ENCODE assay signal across 9 mouse cellular contexts in genomic region chr2:102201198-102201948, GRCm38 (mm10). TPM values are rescaled to one million over a fixed set of nuclear protein-coding genes. Genes with fewer than 3 reads are reported as not detected.
A peak's percentile ranks its signal among the peaks of the same experiment; 100 is the strongest.
DNase-seq lines count a peak whose midpoint lies in the region; ATAC-seq lines count a peak whose summit lies in the region.
"Had no signal": no experiment of that assay in that cellular context is flagged by ENCODE, and none has a peak within 500 bp of the region (broad histone marks: within the 10 kb centered on the region; RNA-seq: fewer than 3 reads in every experiment).

No protein-coding gene starts in this region.

- ATAC-seq in erythroblast, adult 5-6 weeks (replicated peaks; ENCODE audit: low FRiP score, poor library complexity, severe bottlenecking): no peak

- DNase-seq in layer of hippocampus, adult 11-12 months (ENCODE audit: low spot score): peak; percentile 35
- no peak for DNase-seq in layer of hippocampus, postnatal 14 days (ENCODE audit: low spot score in 2 of 2)
- DNase-seq in adrenal gland, postnatal 25 days: peak; percentile 65
- peak; percentile 25 to 48 for DNase-seq in gastrocnemius, adult 8-10 months (ENCODE audit: low spot score in 2 of 2)
- DNase-seq in lung, postnatal 10 days: peak; percentile 52
- no peak for DNase-seq in embryo, embryonic 10.5 days (ENCODE audit: low spot score)
- DNase-seq in right cerebral cortex, postnatal 4 days: no peak
- DNase-seq: liver, embryonic 13.5 days had no signal

RNA-seq across cellular contexts. Expression of gene Ldlrad3, which starts 15.2 kb away (rescaled TPM):
- total RNA-seq in layer of hippocampus, postnatal 14 days (2021): 10 to 100 TPM; 10.5 to 12.2 TPM
- 8.8 TPM in 2 replicates for total RNA-seq in adrenal gland, postnatal 25 days (2021)
- 1 to 10 TPM; 3.4 to 4.9 (median 3.8) TPM for total RNA-seq in gastrocnemius, adult 8-10 months (2022)
- total RNA-seq in erythroblast, adult 5-6 weeks (2015; ENCODE audit: low replicate concordance): 6.7 and 7.7 TPM in 2 replicates
- 3.2 and 6.2 TPM in 2 replicates for total RNA-seq in erythroblast, adult 5-6 weeks (2017; ENCODE audit: low replicate concordance)

Comparison
In these comparisons a context has a peak if more than half of its experiments do, and no peak if none do; other contexts are left out.
1. DNase-seq: peak in layer of hippocampus, adult 11-12 months (single experiment), adrenal gland, postnatal 25 days (single experiment), gastrocnemius, adult 8-10 months (2 of 2) and lung, postnatal 10 days (single experiment); none in layer of hippocampus, postnatal 14 days (0 of 2), embryo, embryonic 10.5 days (single experiment) and right cerebral cortex, postnatal 4 days (single experiment).